8 mouse cellular contexts compared by ENCODE assay signal in genomic region chr11:5740599-5740964, GRCm38 (mm10). TPM values are rescaled to one million over a fixed set of nuclear protein-coding genes. Genes with fewer than 3 reads are reported as not detected.
DNase-seq lines count a peak whose midpoint lies in the region; ATAC-seq and TF ChIP-seq lines count a peak whose summit lies in the region.

No protein-coding gene starts in this region.

- H3K4me1 ChIP-seq in kidney, adult 2 months (ENCODE audit: control insufficient read depth, insufficient read depth, low read length), result peaks cover 7% of the 10 kb centered on the region
- peaks cover 3% of the 10 kb centered on the region; the same call in 1 of the 2 replicates for H3K4me1 ChIP-seq in forebrain, embryonic 14.5 days (ENCODE audit: control insufficient read depth, insufficient read depth, low read length)
- peaks cover 11% of the 10 kb centered on the region for H3K4me1 ChIP-seq in limb, embryonic 12.5 days (replicated peaks)

- H3K27me3 ChIP-seq in kidney, adult 2 months (replicated peaks; ENCODE audit: control insufficient read depth, insufficient read depth, low read length), result no peaks in the 10 kb centered on the region
- no peaks in the 10 kb centered on the region for H3K27me3 ChIP-seq in forebrain, embryonic 14.5 days (replicated peaks; ENCODE audit: control insufficient read depth, insufficient read depth, low read length)
- H3K27me3 ChIP-seq in limb, embryonic 12.5 days, result no peaks in the 10 kb centered on the region

- no peaks in the 10 kb centered on the region for H3K9me3 ChIP-seq in forebrain, embryonic 14.5 days (replicated peaks; ENCODE audit: control insufficient read depth, low read length)
- no peaks in the 10 kb centered on the region for H3K9me3 ChIP-seq in limb, embryonic 12.5 days

- TF ChIP-seq POLR2A in kidney, adult 2 months (IDR thresholded peaks at IDR 0.05; ENCODE audit: low read depth, low read length), result no peak

- ATAC-seq in forebrain, embryonic 14.5 days, result peak; percentile 65
- peak; percentile 70 for ATAC-seq in limb, embryonic 12.5 days (ENCODE audit: insufficient number of reproducible peaks, insufficient read depth, low FRiP score, low TSS enrichment, low read depth)

- H3K9ac ChIP-seq in forebrain, embryonic 14.5 days (ENCODE audit: low read length), result peak overlapping the region; percentile 97
- peak overlapping the region; percentile 95 for H3K9ac ChIP-seq in limb, embryonic 12.5 days (replicated peaks)

- no peak for DNase-seq in kidney, adult 2 months
- no peak for DNase-seq in kidney, adult 11 months
- peak; percentile 59 for DNase-seq in MN1 (ENCODE audit: low spot score)
- DNase-seq in forebrain, embryonic 14.5 days (ENCODE audit: low spot score), result peak; percentile 39
- peak; percentile 68 for DNase-seq in neural tube, embryonic 10.5 days (ENCODE audit: extremely low spot score, low spot score)
- DNase-seq in adipocyte (ENCODE audit: low spot score), result no peak
- DNase-seq in cerebellum, postnatal 36 days, result no peak

- H3K4me2 ChIP-seq in forebrain, embryonic 14.5 days (ENCODE audit: low read length), result peak overlapping the region; percentile 87
- H3K4me2 ChIP-seq in limb, embryonic 12.5 days, result peak overlapping the region; percentile 88

- WGBS in kidney, adult 2 months, result under 1% methylated on average over 26 of the region's 26 CpGs
- 2% methylated on average over 18 of the region's 26 CpGs for WGBS in forebrain, embryonic 14.5 days
- WGBS in limb, embryonic 12.5 days, result 2% methylated on average over 26 of the region's 26 CpGs

- H3K27ac ChIP-seq in kidney, adult 2 months (ENCODE audit: insufficient read depth, low read depth, low read length), result peak overlapping the region; percentile 32
- H3K27ac ChIP-seq in forebrain, embryonic 14.5 days (ENCODE audit: low read depth, low read length), result peak overlapping the region; percentile 70
- peak overlapping the region; percentile 85 for H3K27ac ChIP-seq in limb, embryonic 12.5 days

- H3K4me3 ChIP-seq in kidney, adult 2 months (ENCODE audit: insufficient read depth, low read depth, low read length), result peak overlapping the region; percentile 54
- H3K4me3 ChIP-seq in forebrain, embryonic 14.5 days (ENCODE audit: low read depth, low read length), result peak overlapping the region; percentile 80
- H3K4me3 ChIP-seq in limb, embryonic 12.5 days (replicated peaks), result peak overlapping the region; percentile 90

- TF ChIP-seq CTCF in kidney, adult 2 months (conservative IDR thresholded peaks at IDR 0.05; ENCODE audit: insufficient read depth, insufficient read length, low read depth, low read length), result no peak

- no peaks in the 10 kb centered on the region for H3K36me3 ChIP-seq in kidney, adult 2 months (ENCODE audit: control insufficient read depth, insufficient read depth, low read length)
- H3K36me3 ChIP-seq in forebrain, embryonic 14.5 days (ENCODE audit: control insufficient read depth, insufficient read depth, low read length), result no peaks in the 10 kb centered on the region
- no peaks in the 10 kb centered on the region for H3K36me3 ChIP-seq in limb, embryonic 12.5 days

RNA-seq across cellular contexts. Expression of gene Urgcp, which starts 21.6 kb away (rescaled TPM):
- polyA plus RNA-seq in kidney, adult 2 months (2012; rRNA removed), result 31.5 and 32.2 TPM in 2 replicates
- polyA plus RNA-seq in forebrain, embryonic 14.5 days (2014; fragmentation: Nextera tagmentation; extraction: Ambion mirVana), result 16.0 and 20.9 TPM in 2 replicates
- 24.6 and 25.7 TPM in 2 replicates for polyA plus RNA-seq in limb, embryonic 12.5 days (2016; fragmentation: Nextera tagmentation; extraction: Ambion mirVana)

RNA-seq across cellular contexts. Expression of gene Mrps24, which starts 25.1 kb away (rescaled TPM):
- 272 and 323 TPM in 2 replicates for polyA plus RNA-seq in kidney, adult 2 months (2012; rRNA removed)
- polyA plus RNA-seq in forebrain, embryonic 14.5 days (2014; fragmentation: Nextera tagmentation; extraction: Ambion mirVana), result 202 and 235 TPM in 2 replicates
- polyA plus RNA-seq in limb, embryonic 12.5 days (2016; fragmentation: Nextera tagmentation; extraction: Ambion mirVana), result 168 and 177 TPM in 2 replicates

RNA-seq across cellular contexts. Expression of gene Dbnl, which starts 47.7 kb away (rescaled TPM):
- 49.6 and 52.5 TPM in 2 replicates for polyA plus RNA-seq in kidney, adult 2 months (2012; rRNA removed)
- 100 and 136 TPM in 2 replicates for polyA plus RNA-seq in forebrain, embryonic 14.5 days (2014; fragmentation: Nextera tagmentation; extraction: Ambion mirVana)
- 122 and 123 TPM in 2 replicates for polyA plus RNA-seq in limb, embryonic 12.5 days (2016; fragmentation: Nextera tagmentation; extraction: Ambion mirVana)

Comparison
In these comparisons a context has a peak if more than half of its experiments do, and no peak if none do; other contexts are left out.
1. DNase-seq: peak in MN1 (single experiment), forebrain, embryonic 14.5 days (single experiment) and neural tube, embryonic 10.5 days (single experiment); none in kidney, adult 2 months (single experiment), kidney, adult 11 months (single experiment), adipocyte (single experiment) and cerebellum, postnatal 36 days (0 of 2).
2. H3K27ac ChIP-seq: peak in every context shown above with its lines; median percentile 85 in limb, embryonic 12.5 days; 70 in forebrain, embryonic 14.5 days; 32 in kidney, adult 2 months.
3. Peak in every context shown above with its lines, with median percentiles within 50 percentile points of each other: H3K4me3 ChIP-seq.